Mouse (Mus musculus) hindlimb bud, embryonic 11.5 days (tissue): ENCODE data around the gene Slit2.

ENCODE experiments used
- DNase-seq: peaks from one replicate; pipeline ENCODE4 v3.0.0-alpha.2; 2012; ENCODE audit warnings: low read depth, low spot score; ENCODE audit errors: extremely low spot score

The Slit2 gene

GRCm38 (mm10) chr5:47982941-47983701 is at the start of gene Slit2:
Slit2 (plus strand) TSS chr5:47983138.
- no peak for DNase-seq

GRCm38 (mm10) chr5:47938586-47939372 is 44.2 kb upstream of the Slit2 start:
- no peak for DNase-seq

DNA sequence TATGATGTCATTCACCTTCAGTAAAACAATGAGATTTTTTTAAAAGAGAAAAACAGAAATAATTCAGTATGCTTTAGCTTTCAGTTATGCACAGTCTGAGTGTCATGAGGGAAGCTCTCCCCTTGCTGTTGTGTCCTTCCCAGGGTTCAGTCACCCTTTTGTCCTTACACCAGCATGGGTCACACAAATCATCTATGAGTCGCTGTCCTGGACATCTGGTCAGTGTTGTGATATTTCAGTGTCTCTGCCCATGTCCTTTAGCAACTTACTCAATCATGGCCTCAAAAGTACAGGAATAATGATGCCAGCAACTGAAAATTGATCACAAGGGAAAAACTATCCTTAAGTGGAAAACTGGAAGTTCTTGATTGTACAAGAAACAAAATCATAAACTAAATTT is 26.5 kb upstream of the Slit2 start:
- no peak for DNase-seq

DNA sequence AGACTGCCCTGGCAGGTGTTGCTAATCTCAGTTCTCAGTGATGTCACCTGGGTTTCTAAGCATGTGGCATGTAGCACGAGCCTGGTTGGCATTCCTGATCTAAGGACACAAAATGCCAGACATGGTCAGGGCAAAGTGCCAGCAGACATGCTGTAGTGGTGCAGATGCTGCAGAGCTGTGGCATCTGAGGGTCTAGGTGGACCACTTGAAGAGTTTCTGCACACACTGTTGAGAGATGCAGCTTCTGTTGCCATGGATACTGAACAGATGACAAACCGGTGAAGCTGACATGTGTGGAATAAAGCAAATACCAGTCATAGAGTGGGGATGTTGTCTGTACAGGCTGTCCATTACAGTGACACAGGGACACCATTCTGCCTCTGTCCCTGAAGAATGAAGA is 7.1 kb upstream of the Slit2 start:
- DNase-seq, result no peak

DNA sequence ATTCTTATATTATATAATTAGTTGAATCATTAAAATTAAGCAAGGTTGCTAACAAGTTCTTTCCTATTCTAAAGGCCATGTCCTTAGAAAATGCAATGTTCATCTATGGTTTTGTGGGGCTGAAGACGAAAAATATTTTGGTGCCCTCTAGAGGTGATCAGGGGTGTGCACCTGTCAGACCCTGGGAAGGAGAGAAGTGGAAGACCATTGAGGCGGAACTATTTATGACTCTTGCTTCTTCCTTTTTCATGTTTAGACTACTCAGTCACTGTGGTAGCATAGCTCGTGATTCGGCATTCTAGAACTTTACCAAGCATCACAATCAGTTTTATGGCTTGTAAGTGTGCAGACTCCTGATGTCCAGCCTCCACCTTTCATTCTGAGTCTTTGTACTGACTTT is 3.6 kb upstream of the Slit2 start:
- DNase-seq, result no peak

GRCm38 (mm10) chr5:47980459-47980858 is 2.5 kb upstream of the Slit2 start:
- no peak for DNase-seq

- DNase-seq, result no peak
Observed at GRCm38 (mm10) chr5:47981951-47982350, 987 bp upstream of the Slit2 start.

- no peak for DNase-seq
Observed at GRCm38 (mm10) chr5:47983746-47984583, 1.0 kb downstream of the Slit2 start.

GRCm38 (mm10) chr5:47984584-47985197 is 1.8 kb downstream of the Slit2 start:
- no peak for DNase-seq

- DNase-seq, result no peak
Observed at GRCm38 (mm10) chr5:47985198-47985631, 2.3 kb downstream of the Slit2 start.

DNA sequence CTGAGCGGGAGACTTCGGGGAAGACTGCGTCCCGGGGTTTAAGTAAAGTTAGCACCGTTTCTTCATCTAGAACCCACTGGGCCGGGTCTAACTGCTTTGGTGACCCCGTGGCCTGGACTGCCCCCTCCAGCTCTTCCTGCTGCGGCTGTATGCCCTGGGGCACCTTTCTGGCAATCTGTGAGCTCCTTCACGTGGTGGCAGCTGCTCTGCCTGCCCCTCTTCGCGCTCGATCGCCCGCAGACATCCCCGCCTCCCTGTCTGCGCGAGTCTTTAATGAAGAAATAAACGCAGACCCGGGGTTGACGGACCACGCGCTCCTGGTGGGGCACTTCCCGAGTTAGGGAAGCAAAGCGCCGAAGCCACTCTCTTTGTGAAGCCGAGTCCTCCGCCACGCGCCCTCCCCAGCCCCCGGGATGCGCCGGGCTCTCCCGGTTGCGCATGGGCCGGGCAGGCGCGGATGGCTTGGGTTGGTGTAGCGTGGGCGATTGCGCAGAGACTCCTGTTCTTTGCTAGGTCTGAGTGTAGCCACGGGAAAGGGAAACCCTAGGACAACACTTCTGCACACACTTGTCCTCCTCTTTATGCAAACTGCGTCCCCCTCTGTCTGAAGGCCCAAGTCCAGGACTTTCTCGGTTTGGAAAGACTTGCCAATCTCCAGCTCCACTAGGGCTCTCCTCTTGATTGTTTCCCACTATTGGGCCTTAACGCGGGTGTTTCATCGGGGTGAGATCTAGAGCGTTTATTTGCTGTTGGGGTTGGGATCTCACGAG is 3.1 kb downstream of the Slit2 start:
- DNase-seq, result no peak

DNA sequence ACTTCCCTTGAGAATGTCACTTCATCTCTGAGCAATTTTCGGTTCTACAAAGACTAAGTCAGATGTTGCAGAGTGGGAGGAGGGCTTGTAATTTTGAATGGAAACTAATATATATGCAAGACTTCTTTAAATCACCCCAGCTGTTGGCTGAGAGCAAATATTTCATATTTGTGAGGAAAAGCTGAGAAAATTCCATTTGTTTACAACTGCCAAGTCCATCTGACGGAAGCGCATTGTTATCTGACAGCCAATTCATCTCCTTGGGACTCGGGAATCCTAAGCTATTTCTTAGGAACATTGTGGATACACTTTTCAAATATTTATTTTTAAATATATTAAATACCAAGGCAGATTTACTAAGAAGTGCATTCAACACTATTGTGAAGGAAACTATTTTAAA is 8.0 kb downstream of the Slit2 start:
- DNase-seq, result no peak

DNA sequence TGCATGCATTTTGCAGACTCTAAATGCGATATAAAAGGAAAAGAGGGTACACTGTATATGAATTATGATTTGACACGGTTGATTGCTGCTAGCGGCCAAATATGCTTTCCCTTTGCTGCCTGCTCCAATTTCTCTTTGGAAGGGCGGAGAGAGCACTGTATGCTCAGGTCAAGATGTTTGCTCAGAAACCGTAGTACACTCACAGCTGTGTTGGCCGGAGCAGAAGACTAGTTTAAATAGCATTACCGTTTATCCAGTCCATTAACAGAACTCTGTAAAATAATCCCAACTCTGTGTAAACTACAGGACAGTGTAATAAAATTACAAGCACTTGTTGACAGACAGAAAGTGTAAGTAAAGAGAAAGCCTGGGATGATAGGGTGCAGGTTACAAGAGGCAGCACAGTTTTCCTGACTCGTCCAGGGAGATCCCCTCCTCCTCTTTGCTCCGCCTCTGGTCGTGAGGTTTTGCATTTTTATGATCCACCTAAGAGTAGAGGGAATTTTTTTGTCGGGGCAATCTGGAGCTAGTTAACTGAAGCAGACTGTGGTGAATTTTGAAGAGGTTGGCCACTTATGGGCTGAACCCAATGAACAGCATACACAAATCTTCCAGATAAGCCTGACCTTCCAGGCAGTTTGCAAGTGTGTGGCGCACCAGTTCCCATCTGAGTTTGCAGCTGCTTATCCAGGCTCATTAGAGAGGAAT is 20.9 kb downstream of the Slit2 start:
- DNase-seq, result peak; percentile 89

DNA sequence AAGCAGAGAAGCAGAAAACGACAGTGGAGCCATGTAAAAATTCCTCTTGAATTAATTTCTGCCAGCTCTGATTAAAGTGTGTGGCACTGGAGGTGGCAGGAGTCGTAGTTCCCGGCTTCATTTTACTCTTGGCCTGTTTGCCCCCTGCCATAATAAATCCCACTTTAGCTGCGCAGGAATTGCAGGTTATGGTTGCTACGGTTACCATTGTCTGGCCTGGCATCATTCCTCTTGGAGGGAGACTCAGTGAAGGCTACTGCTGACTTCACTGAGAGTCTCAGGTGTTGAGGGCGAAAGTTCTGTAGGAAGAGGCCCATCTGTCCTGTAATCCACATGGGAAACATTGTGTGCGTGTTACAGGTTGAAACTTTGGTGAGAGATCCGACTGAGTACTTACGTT is 22.6 kb downstream of the Slit2 start:
- no peak for DNase-seq

DNA sequence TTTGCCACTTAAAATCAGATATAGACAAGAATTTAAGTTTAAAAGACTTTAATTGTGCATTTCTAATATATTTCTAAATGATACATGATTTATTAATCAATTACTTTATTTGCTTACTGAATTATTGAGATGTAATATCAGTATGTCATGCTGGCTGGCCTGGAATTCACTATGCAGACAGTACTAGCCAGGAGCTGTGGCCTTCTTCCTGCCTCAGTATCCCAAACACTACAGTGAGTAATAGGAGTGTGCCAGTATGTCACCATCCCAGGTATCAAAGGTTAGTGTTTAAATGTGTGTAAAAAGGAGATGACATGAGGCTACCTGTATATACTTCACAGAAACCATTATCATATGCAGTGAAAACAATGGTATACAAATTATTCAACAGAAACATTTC is 23.1 kb downstream of the Slit2 start:
- no peak for DNase-seq

GRCm38 (mm10) chr5:48023441-48023840 is 40.5 kb downstream of the Slit2 start:
- DNase-seq, result no peak

DNA sequence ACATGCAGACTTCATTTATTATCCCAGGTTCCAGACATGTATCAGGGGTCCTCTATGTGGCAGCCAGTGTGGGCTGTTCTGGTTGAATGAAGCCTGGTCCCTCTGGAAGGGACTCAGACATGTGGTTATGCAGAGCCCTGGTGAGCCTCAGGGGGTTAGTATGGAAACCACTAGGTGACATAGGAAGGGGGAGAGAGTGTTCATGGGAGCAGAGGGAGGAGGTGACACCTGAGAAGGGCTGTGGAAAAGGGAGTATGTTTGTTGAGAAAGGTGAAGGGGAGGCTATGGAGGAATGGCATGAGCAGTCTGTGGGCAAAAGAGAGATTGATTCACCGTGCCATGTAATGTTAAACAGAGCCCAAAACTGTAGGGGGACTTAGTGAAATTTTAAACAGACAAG is 51.9 kb downstream of the Slit2 start:
- DNase-seq, result no peak

GRCm38 (mm10) chr5:48038033-48038432 is 55.1 kb downstream of the Slit2 start:
- no peak for DNase-seq

- no peak for DNase-seq
Observed at GRCm38 (mm10) chr5:48048986-48049751, 66.2 kb downstream of the Slit2 start.
